Comparison of ENCODE assay signal across 12 mouse cellular contexts in the genomic region with DNA sequence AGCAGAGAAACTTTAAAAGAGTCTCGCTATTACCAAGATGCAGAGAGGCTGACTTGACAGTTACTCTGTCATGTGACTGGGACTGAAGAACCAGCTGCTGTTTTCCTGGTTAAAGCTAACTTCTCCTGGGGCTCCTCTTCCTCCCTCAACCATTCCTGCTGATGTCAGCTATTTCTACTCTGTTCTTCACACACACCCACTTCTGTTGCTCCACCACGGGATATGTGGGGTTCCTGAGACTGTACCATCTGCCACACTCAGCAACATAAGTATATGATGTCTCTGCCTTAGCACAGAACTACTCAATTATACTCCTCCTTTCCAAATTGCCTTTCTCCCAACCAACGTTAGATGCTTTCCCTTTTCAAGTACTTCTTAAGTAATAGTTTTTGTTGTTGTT. TPM values are rescaled to one million over a fixed set of nuclear protein-coding genes. Genes with fewer than 3 reads are reported as not detected.
A peak's percentile ranks its signal among the peaks of the same experiment; 100 is the strongest.
DNase-seq lines count a peak whose midpoint lies in the region; ATAC-seq lines count a peak whose summit lies in the region.
"Had no signal": no experiment of that assay in that cellular context is flagged by ENCODE, and none has a peak within 500 bp of the region (broad histone marks: within the 10 kb centered on the region; RNA-seq: fewer than 3 reads in every experiment).

No protein-coding gene starts in this region.

- ATAC-seq in monocyte, adult 5-6 weeks (replicated peaks; ENCODE audit: insufficient number of reproducible peaks, low FRiP score, low TSS enrichment, poor library complexity, severe bottlenecking), result no peak

- intact Hi-C loops in heart, postnatal 14 days (cut with DNase I), result no loop called here

- DNase-seq in heart, adult 11 months, result peak; percentile 68
- no peak for DNase-seq in heart, postnatal 14 days
- peak; percentile 91 for DNase-seq in brain, adult 2 months (ENCODE audit: low read depth, low spot score)
- DNase-seq in layer of hippocampus, adult 9-11 months, result peak; percentile 66
- peak; percentile 53 for DNase-seq in right cerebral cortex, postnatal 25 days
- no peak for DNase-seq in urinary bladder, postnatal 10 days (ENCODE audit: low spot score)
- DNase-seq: adrenal gland, postnatal 14 days; cerebellum, adult 9-10 months; heart, postnatal 36 days; kidney, adult 11 months; lung, adult 18-20 months had no signal

RNA-seq across cellular contexts. Expression of gene Fam189a2, which starts 50.2 kb away (rescaled TPM):
- 10 to 100 TPM; 51.6 to 55.6 TPM for total RNA-seq in heart, postnatal 14 days (2021)
- not detected in 3 replicates for total RNA-seq in monocyte, adult 5-6 weeks (2017)

Comparison
In these comparisons a context has a peak if more than half of its experiments do, and no peak if none do; other contexts are left out.
1. DNase-seq: peak in heart, adult 11 months (single experiment), brain, adult 2 months (single experiment), layer of hippocampus, adult 9-11 months (single experiment) and right cerebral cortex, postnatal 25 days (single experiment); none in heart, postnatal 14 days (0 of 2) and urinary bladder, postnatal 10 days (single experiment).
2. RNA of gene Fam189a2, which starts 50.2 kb away (total RNA-seq): 51.6 to 55.6 TPM in heart, postnatal 14 days; not detected in monocyte, adult 5-6 weeks; every median in the first group is over 10 times any median in the second.